Mouse (Mus musculus) bone marrow, adult 2 months (tissue): Measurements from ENCODE around the gene Olfr1263.

Experiments used
- CTCF ChIP-seq: fragments of 200-500 bp; IDR thresholded peaks from 2 replicates; pipeline ENCODE4 v1.5.1; 2011; ENCODE audit warnings: low read length, control low read depth; ENCODE audit not compliant: control insufficient read depth, insufficient read depth
- POLR2A ChIP-seq: fragments of 200-500 bp; IDR thresholded peaks from 2 replicates; pipeline ENCODE4 v1.6.1; 2011; ENCODE audit warnings: low read depth, mild to moderate bottlenecking, control low read depth, low read length, borderline replicate concordance; ENCODE audit not compliant: control insufficient read depth

GRCm38 (mm10) chr2:89977709-89978108, 34.2 kb upstream of the Olfr1263 start:
- TF ChIP-seq CTCF (no peak), POLR2A (no peak)
